In genomic region chr8:72409443-72409842, GRCm38 (mm10) we compare ENCODE assay signal across 14 mouse cellular contexts. TPM values are rescaled to one million over a fixed set of nuclear protein-coding genes. Genes with fewer than 3 reads are reported as not detected.
DNase-seq lines count a peak whose midpoint lies in the region; ATAC-seq and TF ChIP-seq lines count a peak whose summit lies in the region.
"Had no signal": no experiment of that assay in that cellular context is flagged by ENCODE, and none has a peak within 500 bp of the region (broad histone marks: within the 10 kb centered on the region; RNA-seq: fewer than 3 reads in every experiment).

No protein-coding gene starts in this region.

- ATAC-seq in hindbrain, postnatal 0 days = 0 out of 2 replicates have a peak, but pooled peaks have one; percentile 22
- ATAC-seq in hindbrain, embryonic 13.5 days (ENCODE audit: low FRiP score) = no peak
- ATAC-seq in CD4-positive, CD25-positive, alpha-beta regulatory T cell, adult 4 months = peak; percentile 34

- H3K4me2 ChIP-seq in hindbrain, postnatal 0 days (ENCODE audit: low read depth, low read length) = no peak overlapping the region
- H3K4me2 ChIP-seq in hindbrain, embryonic 13.5 days = no peak overlapping the region

- H3K27ac ChIP-seq in hindbrain, postnatal 0 days = no peak overlapping the region
- no peak overlapping the region for H3K27ac ChIP-seq in hindbrain, embryonic 13.5 days
- H3K27ac ChIP-seq in brown adipose tissue, adult 24 weeks (replicated peaks; ENCODE audit: low read depth, low read length) = 0 out of 2 replicates have a peak overlapping the region, but pooled peaks have one; percentile 43
- H3K27ac ChIP-seq: left cerebral cortex, adult 2 months had no signal

- no peak for TF ChIP-seq POLR2A in lung, adult 2 months (IDR thresholded peaks at IDR 0.05; ENCODE audit: borderline replicate concordance, extremely low read depth, low read depth, low read length)

- H3K27me3 ChIP-seq in hindbrain, postnatal 0 days (ENCODE audit: insufficient read depth, low read length) = no peaks in the 10 kb centered on the region
- H3K27me3 ChIP-seq in hindbrain, embryonic 13.5 days = no peaks in the 10 kb centered on the region

- H3K9ac ChIP-seq in hindbrain, postnatal 0 days (replicated peaks; ENCODE audit: low read length) = no peak overlapping the region; the same call in 1 of the 2 replicates
- no peak overlapping the region for H3K9ac ChIP-seq in hindbrain, embryonic 13.5 days

- 45% methylated on average over 3 of the region's 3 CpGs for WGBS in hindbrain, postnatal 0 days
- 44% methylated on average over 3 of the region's 3 CpGs for WGBS in hindbrain, embryonic 13.5 days
- WGBS in lung, adult 2 months = 29% methylated on average over 3 of the region's 3 CpGs

- DNase-seq in hindbrain, postnatal 0 days (ENCODE audit: low spot score) = no peak
- peak; percentile 16 for DNase-seq in mesoderm, embryonic 11.5 days (ENCODE audit: low read depth, low spot score)
- DNase-seq in lung, adult 2 months = no peak
- no peak for DNase-seq in frontal cortex, postnatal 25 days (ENCODE audit: low spot score in 2 of 2)
- DNase-seq: cerebellum, postnatal 14 days; gastrocnemius, postnatal 36 days; kidney, postnatal 36 days; lung, adult 18-20 months; thymus, postnatal 4 days had no signal

- no peak overlapping the region for H3K4me3 ChIP-seq in hindbrain, postnatal 0 days (ENCODE audit: low read length)
- no peak overlapping the region for H3K4me3 ChIP-seq in hindbrain, embryonic 13.5 days
- H3K4me3 ChIP-seq in brown adipose tissue, adult 24 weeks (ENCODE audit: insufficient read depth, low read depth, low read length) = no peak overlapping the region
- no peak overlapping the region for H3K4me3 ChIP-seq in lung, adult 2 months (replicated peaks; ENCODE audit: extremely low read depth, low read depth, low read length)
- H3K4me3 ChIP-seq: left cerebral cortex, adult 2 months had no signal

- H3K4me1 ChIP-seq in hindbrain, postnatal 0 days (ENCODE audit: insufficient read depth, low read length) = no peaks in the 10 kb centered on the region
- peaks cover 25% of the 10 kb centered on the region for H3K4me1 ChIP-seq in hindbrain, embryonic 13.5 days (replicated peaks)
- peaks cover 22% of the 10 kb centered on the region for H3K4me1 ChIP-seq in brown adipose tissue, adult 24 weeks (ENCODE audit: control insufficient read depth, insufficient read depth, insufficient read length, low read length)
- H3K4me1 ChIP-seq in lung, adult 2 months (ENCODE audit: control insufficient read depth, insufficient read depth, low read length) = peaks cover 12% of the 10 kb centered on the region

- TF ChIP-seq CTCF in hindbrain, postnatal 0 days (IDR thresholded peaks at IDR 0.05; ENCODE audit: low read depth) = no peak
- no peak for TF ChIP-seq CTCF in lung, adult 2 months (IDR thresholded peaks at IDR 0.05; ENCODE audit: insufficient read depth, low read length)

- H3K9me3 ChIP-seq in hindbrain, postnatal 0 days (ENCODE audit: low read length) = no peaks in the 10 kb centered on the region
- no peaks in the 10 kb centered on the region for H3K9me3 ChIP-seq in hindbrain, embryonic 13.5 days

- H3K36me3 ChIP-seq in hindbrain, postnatal 0 days (ENCODE audit: insufficient read depth, low read length) = no peaks in the 10 kb centered on the region
- H3K36me3 ChIP-seq in hindbrain, embryonic 13.5 days = peaks cover 12% of the 10 kb centered on the region; the same call in 1 of the 2 replicates

RNA-seq across cellular contexts. Expression of gene Eps15l1, which starts 11.8 kb away (rescaled TPM):
- total RNA-seq in hindbrain, postnatal 0 days (2014; rRNA removed) = 49.6 and 66.0 TPM in 2 replicates
- 43.4 and 45.5 TPM in 2 replicates for polyA plus RNA-seq in hindbrain, postnatal 0 days (2015; fragmentation: Nextera tagmentation; extraction: Ambion mirVana)
- 62.0 and 65.0 TPM in 2 replicates for polyA plus RNA-seq in hindbrain, embryonic 13.5 days (2015; fragmentation: Nextera tagmentation; extraction: Ambion mirVana)
- 10 to 100 TPM; 55.3 to 76.0 TPM for polyA plus RNA-seq in CD4-positive, CD25-positive, alpha-beta regulatory T cell, adult 4 months (2017; shearing (Covaris generic))
- 18.0 and 21.1 TPM in 2 replicates for polyA plus RNA-seq in brown adipose tissue, adult 24 weeks (2012; ENCODE audit: insufficient read depth, insufficient read length, missing spikeins)
- polyA plus RNA-seq in lung, adult 2 months (2012; rRNA removed) = 35.5 and 48.3 TPM in 2 replicates

RNA-seq across cellular contexts. Expression of gene Calr3, which starts 34.2 kb away (rescaled TPM):
- 0.40 and 0.42 TPM in 2 replicates for total RNA-seq in hindbrain, postnatal 0 days (2014; rRNA removed)
- 1.4 and 1.9 TPM in 2 replicates for polyA plus RNA-seq in hindbrain, postnatal 0 days (2015; fragmentation: Nextera tagmentation; extraction: Ambion mirVana)
- 1.1 and 1.3 TPM in 2 replicates for polyA plus RNA-seq in hindbrain, embryonic 13.5 days (2015; fragmentation: Nextera tagmentation; extraction: Ambion mirVana)
- under 1 TPM; 0.86 to 0.94 TPM for polyA plus RNA-seq in CD4-positive, CD25-positive, alpha-beta regulatory T cell, adult 4 months (2017; shearing (Covaris generic))
- polyA plus RNA-seq in brown adipose tissue, adult 24 weeks (2012; ENCODE audit: insufficient read depth, insufficient read length, missing spikeins) = 13.0 and 13.1 TPM in 2 replicates
- 0.49 and 0.51 TPM in 2 replicates for polyA plus RNA-seq in lung, adult 2 months (2012; rRNA removed)
- total RNA-seq: monocyte, adult 5-6 weeks had no signal

RNA-seq across cellular contexts. Expression of gene 1700030K09Rik, which starts 34.2 kb away (rescaled TPM):
- total RNA-seq in hindbrain, postnatal 0 days (2014; rRNA removed) = 8.6 and 11.3 TPM in 2 replicates
- polyA plus RNA-seq in hindbrain, postnatal 0 days (2015; fragmentation: Nextera tagmentation; extraction: Ambion mirVana) = 13.1 and 13.2 TPM in 2 replicates
- polyA plus RNA-seq in hindbrain, embryonic 13.5 days (2015; fragmentation: Nextera tagmentation; extraction: Ambion mirVana) = 18.0 and 18.9 TPM in 2 replicates
- 10 to 100 TPM in 1 of 2 experiments, 1 to 10 TPM in 1; 8.3 to 13.4 TPM for polyA plus RNA-seq in CD4-positive, CD25-positive, alpha-beta regulatory T cell, adult 4 months (2017; shearing (Covaris generic))
- polyA plus RNA-seq in brown adipose tissue, adult 24 weeks (2012; ENCODE audit: insufficient read depth, insufficient read length, missing spikeins) = 3.1 and 4.9 TPM in 2 replicates
- 6.4 and 8.7 TPM in 2 replicates for polyA plus RNA-seq in lung, adult 2 months (2012; rRNA removed)
